Mouse (Mus musculus): ENCODE measurements at regions not wholly inside any gene's neighbourhood (a gene's known extent, or its start where the extent isn't known, plus 50 kb on each side); places are given as distances from the start of the nearest gene placed in this dataset.

DNA sequence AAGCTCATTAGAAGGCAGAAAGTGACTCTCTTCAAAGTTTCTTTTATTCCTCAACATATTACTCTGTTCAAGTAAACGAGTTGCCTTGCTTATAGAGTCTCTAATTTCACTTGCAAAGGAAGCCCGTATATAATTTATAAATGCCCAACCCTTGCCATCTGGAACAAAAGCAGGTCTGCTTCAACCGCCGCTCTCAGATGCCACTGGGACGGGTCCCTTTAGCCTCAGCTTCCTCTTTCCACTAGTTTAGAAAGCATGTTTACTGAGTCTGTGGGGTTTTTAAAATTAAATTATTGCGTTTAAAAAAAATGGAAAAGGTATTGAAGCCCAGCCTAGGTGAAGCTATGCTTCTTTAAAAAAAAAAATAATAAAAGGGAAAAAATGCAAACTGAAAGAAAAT, 111.4 kb upstream of the Bmper start:
- in situ Hi-C loops (cut with MboI; ENCODE audit: low pct_unique_long_range_greater_than_20kb in 1 of 2, low sequenced_read_pairs in 2 of 2, unreplicated experiment in 1 of 2), result no loop called here

- in situ Hi-C loops (cut with MboI; ENCODE audit: low pct_unique_long_range_greater_than_20kb in 1 of 2, low sequenced_read_pairs in 2 of 2, unreplicated experiment in 1 of 2), result no loop called here
These were observed 107.8 kb upstream of the Bmper start for GRCm38 (mm10) chr9:23115026-23115425.

DNA sequence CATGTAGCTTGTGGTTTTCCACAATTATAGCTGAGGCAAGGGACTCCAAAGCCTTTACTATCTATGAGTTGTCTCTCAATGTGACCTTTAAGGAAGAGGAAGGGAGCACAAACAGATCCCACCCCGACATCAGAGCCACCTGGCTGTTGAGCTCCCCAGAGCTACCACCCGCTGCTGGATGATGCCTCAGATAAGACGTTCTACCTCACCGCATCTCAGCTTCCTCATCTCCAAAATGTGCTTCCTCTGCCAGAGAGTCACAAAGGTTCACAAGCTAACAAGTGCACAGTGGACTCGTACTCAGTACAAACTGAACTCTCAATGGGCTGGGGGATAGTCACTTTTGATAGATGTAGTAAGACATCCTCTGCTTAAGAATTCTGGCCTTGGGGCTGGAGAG, 107.3 kb upstream of the Bmper start:
- in situ Hi-C loops (cut with MboI; ENCODE audit: low pct_unique_long_range_greater_than_20kb in 1 of 2, low sequenced_read_pairs in 2 of 2, unreplicated experiment in 1 of 2), result no loop called here

DNA sequence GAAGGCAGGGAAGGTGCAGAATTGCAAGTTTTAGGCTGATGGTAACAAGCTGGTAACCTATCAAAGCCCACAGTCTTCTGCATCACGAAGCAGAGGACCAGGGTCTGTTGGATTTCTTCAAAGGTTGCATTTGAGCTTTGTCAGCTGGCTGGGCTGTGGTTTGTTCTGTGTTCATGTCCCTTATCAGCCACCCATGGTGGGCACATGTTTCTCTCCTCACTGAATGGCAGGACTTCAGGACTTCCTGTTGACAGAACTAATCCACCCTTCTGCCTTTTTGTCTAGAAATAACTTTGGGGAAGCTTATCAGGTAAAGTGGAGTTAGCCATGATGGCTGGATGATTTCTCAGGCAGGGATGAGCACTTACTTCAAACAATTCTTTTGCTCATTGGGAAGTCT, 106.6 kb upstream of the Bmper start:
- in situ Hi-C loops (cut with MboI; ENCODE audit: low pct_unique_long_range_greater_than_20kb in 1 of 2, low sequenced_read_pairs in 2 of 2, unreplicated experiment in 1 of 2), result no loop called here

GRCm38 (mm10) chr9:23119811-23120210, 103.1 kb upstream of the Bmper start:
- in situ Hi-C loops (cut with MboI; ENCODE audit: low pct_unique_long_range_greater_than_20kb in 1 of 2, low sequenced_read_pairs in 2 of 2, unreplicated experiment in 1 of 2), result no loop called here

DNA sequence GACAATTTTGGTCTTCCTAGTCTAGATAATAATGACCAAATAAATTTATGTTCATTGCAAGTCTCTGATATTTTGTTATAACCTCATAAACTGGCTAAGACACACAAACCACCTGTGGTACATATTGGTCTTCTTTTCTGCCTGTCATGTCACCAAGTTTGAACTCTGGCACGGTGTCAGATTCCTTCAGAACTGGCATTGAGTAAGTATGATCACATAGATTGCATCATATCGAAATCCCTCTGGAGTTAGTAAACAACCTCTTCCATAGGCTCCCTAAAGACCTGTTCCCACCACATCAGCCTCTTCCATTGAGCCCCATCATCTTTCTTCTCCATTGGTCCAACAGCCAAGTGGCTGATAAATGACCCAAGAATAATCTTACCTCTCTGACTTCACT, 102.1 kb upstream of the Bmper start:
- in situ Hi-C loops (cut with MboI; ENCODE audit: low pct_unique_long_range_greater_than_20kb in 1 of 2, low sequenced_read_pairs in 2 of 2, unreplicated experiment in 1 of 2), result no loop called here

- in situ Hi-C loops (cut with MboI; ENCODE audit: low pct_unique_long_range_greater_than_20kb in 1 of 2, low sequenced_read_pairs in 2 of 2, unreplicated experiment in 1 of 2), result no loop called here
These were observed 100.4 kb upstream of the Bmper start for GRCm38 (mm10) chr9:23122524-23122923.

DNA sequence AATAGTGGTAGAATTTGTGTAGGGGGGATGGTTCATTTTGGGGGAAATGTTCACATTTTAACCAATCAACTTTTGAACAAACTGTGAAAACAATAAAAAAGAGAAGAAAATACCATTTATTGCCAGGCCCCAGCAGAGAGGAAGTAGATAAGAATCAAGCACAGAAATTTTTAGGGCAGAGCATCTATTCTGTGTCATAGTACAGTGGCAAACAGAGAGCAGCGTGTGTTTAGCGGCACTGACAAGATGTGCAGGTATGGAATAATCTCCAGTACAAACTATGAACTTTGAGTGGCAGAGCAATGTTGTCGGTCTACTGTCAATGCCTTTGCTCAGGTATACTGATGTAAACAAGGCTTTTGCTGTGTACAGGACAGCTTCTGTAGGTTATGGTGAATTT, 99.4 kb upstream of the Bmper start:
- in situ Hi-C loops (cut with MboI; ENCODE audit: low pct_unique_long_range_greater_than_20kb in 1 of 2, low sequenced_read_pairs in 2 of 2, unreplicated experiment in 1 of 2), result no loop called here

- in situ Hi-C loops (cut with MboI; ENCODE audit: low pct_unique_long_range_greater_than_20kb in 1 of 2, low sequenced_read_pairs in 2 of 2, unreplicated experiment in 1 of 2), result no loop called here
These were observed 96.8 kb upstream of the Bmper start for GRCm38 (mm10) chr9:23125761-23126704.

GRCm38 (mm10) chr9:23127338-23128017, 95.4 kb upstream of the Bmper start:
- in situ Hi-C loops (cut with MboI; ENCODE audit: low pct_unique_long_range_greater_than_20kb in 1 of 2, low sequenced_read_pairs in 2 of 2, unreplicated experiment in 1 of 2), result no loop called here

DNA sequence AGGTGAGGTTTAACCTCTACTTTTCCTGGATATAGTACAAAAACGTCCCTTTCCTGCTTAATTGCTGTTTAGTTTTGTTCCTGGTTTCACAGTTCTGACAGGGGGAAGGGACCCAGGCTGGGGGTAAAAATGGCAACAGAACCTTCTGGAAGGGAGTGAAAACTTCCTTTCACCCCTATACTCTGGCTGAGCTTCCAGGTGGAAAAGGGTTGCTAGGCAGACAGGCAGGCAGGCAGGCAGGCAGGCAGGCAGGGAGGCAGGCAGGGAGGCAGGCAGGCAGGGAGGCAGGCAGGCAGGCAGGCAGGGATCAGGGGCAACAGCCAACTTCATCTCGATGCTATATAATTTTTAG, 94.9 kb upstream of the Bmper start:
- in situ Hi-C loops (cut with MboI; ENCODE audit: low pct_unique_long_range_greater_than_20kb in 1 of 2, low sequenced_read_pairs in 2 of 2, unreplicated experiment in 1 of 2), result no loop called here

DNA sequence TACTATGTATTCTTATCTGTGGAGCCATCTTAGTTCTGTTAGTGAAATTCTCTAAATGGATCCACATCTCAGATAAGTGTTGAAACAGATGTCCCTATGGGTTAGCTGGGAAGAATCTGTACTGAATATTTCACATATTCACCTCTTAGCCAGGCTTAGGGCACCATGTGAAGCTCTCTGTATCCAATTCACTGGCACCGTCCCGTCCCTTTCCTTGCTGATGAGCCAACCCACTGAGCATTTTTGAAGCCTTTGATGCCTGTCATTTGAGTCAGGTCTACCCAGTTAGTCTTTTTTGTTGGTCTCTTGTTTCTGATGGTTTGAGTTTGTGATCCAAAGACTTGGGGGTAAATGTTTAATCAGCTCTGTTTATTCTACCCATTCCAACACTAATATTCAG, 88.9 kb upstream of the Bmper start:
- in situ Hi-C loops (cut with MboI; ENCODE audit: low pct_unique_long_range_greater_than_20kb in 1 of 2, low sequenced_read_pairs in 2 of 2, unreplicated experiment in 1 of 2), result no loop called here

DNA sequence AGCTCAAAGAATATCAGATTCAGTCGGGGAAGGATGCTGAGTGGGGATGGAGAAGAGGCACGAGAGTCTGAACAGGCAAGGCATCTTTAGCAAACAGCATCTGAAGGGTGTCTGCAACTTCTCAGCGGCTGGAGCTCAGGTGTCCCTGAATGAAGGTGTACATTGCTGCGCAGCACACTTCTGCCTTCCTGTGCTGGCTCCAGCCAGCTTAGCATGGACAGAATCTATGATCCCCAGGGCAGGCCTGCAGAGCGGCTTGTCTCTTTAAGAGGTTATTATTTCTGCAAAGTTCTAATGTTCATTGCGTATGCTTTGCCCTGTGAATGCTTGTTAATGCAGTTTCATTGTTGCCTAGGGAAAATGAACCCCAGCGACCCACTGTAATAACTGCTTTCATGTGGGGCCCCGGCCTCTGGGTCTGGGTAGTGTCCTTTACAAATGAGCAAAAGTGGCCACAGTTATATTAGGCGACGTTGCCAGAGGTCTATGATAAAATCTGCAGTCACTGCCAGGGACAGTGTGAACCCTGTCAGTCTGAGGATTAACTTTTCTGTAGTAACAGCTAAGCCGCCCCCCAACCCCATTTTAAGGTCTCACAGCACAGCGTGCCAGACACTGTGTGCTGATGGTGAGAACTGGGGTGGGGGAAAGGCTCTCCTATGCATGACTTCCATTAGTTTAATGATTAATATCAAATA, 88.3 kb upstream of the Bmper start:
- in situ Hi-C loops (cut with MboI; ENCODE audit: low pct_unique_long_range_greater_than_20kb in 1 of 2, low sequenced_read_pairs in 2 of 2, unreplicated experiment in 1 of 2), result no loop called here

- in situ Hi-C loops (cut with MboI; ENCODE audit: low pct_unique_long_range_greater_than_20kb in 1 of 2, low sequenced_read_pairs in 2 of 2, unreplicated experiment in 1 of 2), result no loop called here
These were observed 86.4 kb upstream of the Bmper start for GRCm38 (mm10) chr9:23136511-23136910.

DNA sequence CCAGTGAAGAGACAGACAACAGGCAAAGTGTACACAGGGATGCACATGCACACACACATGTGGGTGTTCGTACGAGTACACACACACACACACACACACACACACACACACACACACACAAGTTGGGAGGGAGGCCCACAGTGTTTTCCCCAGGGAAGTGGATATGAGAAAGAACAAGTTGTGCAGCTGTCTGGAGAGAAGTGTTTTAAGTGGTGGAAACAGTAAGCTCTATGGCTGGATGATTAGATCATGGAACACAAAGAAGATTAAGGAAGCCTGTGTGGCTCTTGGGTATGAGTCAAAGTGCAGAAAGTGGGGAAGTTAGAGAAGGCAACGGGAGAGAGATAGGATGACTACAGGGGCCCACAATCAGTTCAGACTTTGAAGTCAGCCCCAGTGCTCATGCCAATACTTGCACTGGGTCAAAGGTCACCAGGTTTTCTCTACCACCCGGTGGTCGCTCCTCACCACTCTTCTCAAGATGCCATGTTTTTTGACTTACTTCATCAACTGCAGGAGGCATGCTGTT, 85.1 kb upstream of the Bmper start:
- in situ Hi-C loops (cut with MboI; ENCODE audit: low pct_unique_long_range_greater_than_20kb in 1 of 2, low sequenced_read_pairs in 2 of 2, unreplicated experiment in 1 of 2), result no loop called here

GRCm38 (mm10) chr9:23139580-23140162, 83.2 kb upstream of the Bmper start:
- in situ Hi-C loops (cut with MboI; ENCODE audit: low pct_unique_long_range_greater_than_20kb in 1 of 2, low sequenced_read_pairs in 2 of 2, unreplicated experiment in 1 of 2), result no loop called here

GRCm38 (mm10) chr9:23144281-23144680, 78.6 kb upstream of the Bmper start:
- in situ Hi-C loops (cut with MboI; ENCODE audit: low pct_unique_long_range_greater_than_20kb in 1 of 2, low sequenced_read_pairs in 2 of 2, unreplicated experiment in 1 of 2), result no loop called here

DNA sequence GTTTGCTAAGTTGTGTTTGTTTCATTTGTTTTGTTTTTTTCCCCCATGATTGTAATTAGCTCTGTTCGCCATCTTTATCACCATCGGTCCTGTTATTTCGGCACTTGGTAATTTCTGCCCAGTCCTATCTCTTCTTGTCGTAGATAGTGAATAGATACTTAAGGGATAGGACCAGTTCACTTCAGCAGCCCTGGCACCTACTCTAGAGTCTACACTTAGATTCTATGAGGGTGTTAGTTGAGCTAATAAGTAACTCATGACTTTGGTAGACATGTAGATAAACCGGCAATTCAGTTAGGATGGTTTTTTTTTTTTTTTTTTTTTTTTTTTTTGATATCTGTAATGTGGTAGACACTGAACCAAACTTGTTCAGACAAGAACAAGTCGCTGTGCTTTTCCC, 72.5 kb upstream of the Bmper start:
- in situ Hi-C loops (cut with MboI; ENCODE audit: low pct_unique_long_range_greater_than_20kb in 1 of 2, low sequenced_read_pairs in 2 of 2, unreplicated experiment in 1 of 2), result no loop called here

DNA sequence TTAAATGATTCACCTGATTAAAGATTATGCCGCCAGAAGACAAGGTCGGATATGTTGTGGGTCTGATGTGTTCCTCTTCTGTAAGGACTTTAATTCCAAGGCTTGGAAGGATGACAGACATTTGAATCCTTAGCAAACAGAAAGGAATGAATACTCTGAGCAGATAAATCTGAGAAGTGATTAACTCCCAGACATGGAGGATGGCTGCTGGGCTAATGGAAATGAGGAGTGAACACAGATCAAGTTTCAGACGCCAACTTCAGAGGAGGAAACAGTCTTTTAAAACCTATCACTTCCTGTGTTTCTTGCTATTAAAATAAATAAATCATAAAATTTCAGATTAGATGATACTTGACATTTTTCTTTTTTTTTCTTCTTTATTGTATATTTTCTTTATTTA, 72.0 kb upstream of the Bmper start:
- in situ Hi-C loops (cut with MboI; ENCODE audit: low pct_unique_long_range_greater_than_20kb in 1 of 2, low sequenced_read_pairs in 2 of 2, unreplicated experiment in 1 of 2), result no loop called here
